Mouse (Mus musculus): ENCODE results near the gene Scml4. TPM values are rescaled to one million over a fixed set of nuclear protein-coding genes. Genes with fewer than 3 reads are reported as not detected.

Scml4 gene
- polyA plus RNA-seq, 1 experiment from 2014 or later: 1.3 TPM

DNA sequence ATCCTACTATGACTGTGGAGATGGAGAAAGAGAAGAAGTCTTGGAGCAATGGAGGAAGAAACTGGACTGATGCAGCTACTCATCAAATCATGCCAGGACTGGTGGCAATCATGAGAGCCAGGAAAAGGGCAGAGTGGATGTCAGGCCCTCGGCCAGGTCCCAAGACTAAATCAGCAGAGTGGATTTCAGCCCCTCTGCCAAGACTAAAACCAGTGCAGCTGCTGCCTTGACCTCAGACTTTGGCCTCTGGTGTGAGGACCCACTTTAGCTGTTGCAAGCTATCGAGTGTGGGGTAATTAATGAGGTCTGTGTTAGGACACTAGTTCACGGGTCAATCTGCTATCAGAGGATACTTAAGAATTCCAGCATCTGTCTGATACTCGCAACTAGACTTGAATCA is 30.2 kb downstream of the Scml4 start:
- WGBS: 58% methylated on average over 4 of the region's 4 CpGs
- no peak overlapping the region for H3K9ac ChIP-seq
- H3K4me3 ChIP-seq: no peak overlapping the region
- no peak for ATAC-seq (ENCODE audit: low FRiP score, low read depth)
- no peak overlapping the region for H3K27ac ChIP-seq
- H3K4me2 ChIP-seq (replicated peaks): no peak overlapping the region
- no peaks in the 10 kb centered on the region for H3K36me3 ChIP-seq
- no peaks in the 10 kb centered on the region for H3K4me1 ChIP-seq
- no peaks in the 10 kb centered on the region for H3K27me3 ChIP-seq
- no peaks in the 10 kb centered on the region for H3K9me3 ChIP-seq

DNA sequence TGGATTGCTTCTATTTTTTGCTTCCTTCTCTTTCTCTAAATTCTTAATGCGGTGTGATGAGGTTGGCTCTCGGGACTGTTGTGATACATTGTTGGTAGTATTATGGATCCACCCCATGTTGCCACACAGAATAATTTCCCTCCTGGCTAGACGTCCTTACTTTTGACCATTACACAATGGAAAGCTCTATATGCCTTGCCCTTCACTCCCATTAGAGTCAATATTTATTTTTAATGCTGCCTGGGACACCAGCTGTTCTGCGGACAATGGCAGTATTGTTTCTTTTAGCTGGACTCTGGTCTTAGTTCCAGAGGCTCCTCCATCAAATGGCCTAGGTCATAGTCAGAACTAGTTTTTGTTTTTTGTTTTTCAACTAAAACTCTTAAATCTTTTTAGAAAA is 32.1 kb downstream of the Scml4 start:
- Histone ChIP-seq H3K36me3 (no peaks in the 10 kb centered on the region), H3K4me1 (no peaks in the 10 kb centered on the region), H3K27ac (no peak overlapping the region), H3K9me3 (no peaks in the 10 kb centered on the region), H3K9ac (no peak overlapping the region), H3K27me3 (no peaks in the 10 kb centered on the region), H3K4me3 (no peak overlapping the region), H3K4me2 (replicated peaks) (no peak overlapping the region)
- WGBS: 65% methylated on average over 4 of the region's 4 CpGs
- ATAC-seq (ENCODE audit: low FRiP score, low read depth): no peak

- H3K9ac ChIP-seq: no peak overlapping the region
- no peaks in the 10 kb centered on the region for H3K9me3 ChIP-seq
- no peaks in the 10 kb centered on the region for H3K4me1 ChIP-seq
- H3K4me3 ChIP-seq: no peak overlapping the region
- H3K36me3 ChIP-seq: no peaks in the 10 kb centered on the region
- ATAC-seq (ENCODE audit: low FRiP score, low read depth): no peak
- H3K27me3 ChIP-seq: no peaks in the 10 kb centered on the region
- no peak overlapping the region for H3K27ac ChIP-seq
- H3K4me2 ChIP-seq (replicated peaks): no peak overlapping the region
- WGBS: 63% methylated on average over 4 of the region's 4 CpGs
These were observed 32.8 kb downstream of the Scml4 start for GRCm38 (mm10) chr10:42892987-42893386.

GRCm38 (mm10) chr10:42893857-42894256 is 33.7 kb downstream of the Scml4 start:
- no peak overlapping the region for H3K9ac ChIP-seq
- no peak overlapping the region for H3K27ac ChIP-seq
- WGBS: 79% methylated on average over 8 of the region's 8 CpGs
- no peak overlapping the region for H3K4me3 ChIP-seq
- no peak for ATAC-seq (ENCODE audit: low FRiP score, low read depth)
- H3K27me3 ChIP-seq: no peaks in the 10 kb centered on the region
- H3K36me3 ChIP-seq: no peaks in the 10 kb centered on the region
- H3K4me2 ChIP-seq (replicated peaks): no peak overlapping the region
- no peaks in the 10 kb centered on the region for H3K4me1 ChIP-seq
- H3K9me3 ChIP-seq: no peaks in the 10 kb centered on the region

GRCm38 (mm10) chr10:42894263-42894662 is 34.1 kb downstream of the Scml4 start:
- Histone ChIP-seq H3K36me3 (no peaks in the 10 kb centered on the region), H3K9me3 (no peaks in the 10 kb centered on the region), H3K9ac (no peak overlapping the region), H3K27ac (no peak overlapping the region), H3K27me3 (no peaks in the 10 kb centered on the region), H3K4me3 (no peak overlapping the region), H3K4me1 (no peaks in the 10 kb centered on the region), H3K4me2 (replicated peaks) (no peak overlapping the region)
- ATAC-seq (ENCODE audit: low FRiP score, low read depth): no peak
- 84% methylated on average over 3 of the region's 3 CpGs for WGBS

DNA sequence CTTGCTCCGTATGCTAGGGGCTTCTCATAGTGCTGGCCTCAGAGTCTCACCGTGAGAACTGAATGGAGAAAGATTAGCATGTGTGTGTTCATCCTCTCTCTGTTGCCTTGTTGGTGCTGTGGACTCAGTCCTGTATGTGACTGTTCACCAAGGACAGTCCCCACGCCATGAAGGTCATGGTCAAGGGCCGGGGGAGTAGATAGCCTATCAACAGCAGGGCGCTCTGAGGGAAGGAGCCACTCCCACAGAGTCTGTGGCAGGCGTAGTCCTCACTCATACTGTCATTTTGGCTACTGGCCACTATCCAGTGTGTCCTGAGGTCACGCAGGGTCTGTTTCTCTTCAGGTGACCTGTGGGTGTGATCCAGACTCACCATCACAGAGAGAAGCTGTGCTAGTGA is 34.5 kb downstream of the Scml4 start:
- Histone ChIP-seq H3K4me3 (no peak overlapping the region), H3K9ac (no peak overlapping the region), H3K27me3 (no peaks in the 10 kb centered on the region), H3K4me1 (no peaks in the 10 kb centered on the region), H3K36me3 (no peaks in the 10 kb centered on the region), H3K4me2 (replicated peaks) (no peak overlapping the region), H3K9me3 (no peaks in the 10 kb centered on the region), H3K27ac (no peak overlapping the region)
- ATAC-seq (ENCODE audit: low FRiP score, low read depth): no peak
- WGBS: 79% methylated on average over 7 of the region's 7 CpGs

DNA sequence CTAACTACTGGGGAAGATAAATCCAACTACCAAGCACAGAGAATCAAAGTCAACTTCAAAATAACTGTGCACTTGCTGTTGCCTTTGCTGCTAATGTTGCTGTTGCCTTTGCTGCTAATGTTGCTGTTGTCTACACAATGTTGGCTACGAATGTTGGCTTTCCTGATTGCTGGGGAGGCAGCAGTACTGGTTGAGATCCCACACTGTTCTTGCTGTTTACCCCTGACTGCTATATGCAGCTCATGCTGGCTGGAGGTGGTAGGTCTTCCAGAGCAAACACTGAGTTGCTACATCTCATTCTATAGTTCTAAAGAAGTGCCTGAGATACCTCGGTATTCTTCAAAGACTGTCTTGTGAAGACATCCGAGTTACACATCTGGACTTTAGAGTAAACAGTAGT is 36.5 kb downstream of the Scml4 start:
- Histone ChIP-seq H3K36me3 (no peaks in the 10 kb centered on the region), H3K27ac (no peak overlapping the region), H3K27me3 (no peaks in the 10 kb centered on the region), H3K4me3 (no peak overlapping the region), H3K9me3 (no peaks in the 10 kb centered on the region), H3K4me1 (no peaks in the 10 kb centered on the region), H3K4me2 (replicated peaks) (no peak overlapping the region), H3K9ac (no peak overlapping the region)
- no peak for ATAC-seq (ENCODE audit: low FRiP score, low read depth)
- WGBS: 84% methylated on average over 3 of the region's 3 CpGs

- H3K4me3 ChIP-seq: no peak overlapping the region
- ATAC-seq (ENCODE audit: low FRiP score, low read depth): no peak
- no peak overlapping the region for H3K27ac ChIP-seq
- H3K4me1 ChIP-seq: no peaks in the 10 kb centered on the region
- no peak overlapping the region for H3K9ac ChIP-seq
- no peaks in the 10 kb centered on the region for H3K9me3 ChIP-seq
- H3K27me3 ChIP-seq: no peaks in the 10 kb centered on the region
- H3K4me2 ChIP-seq (replicated peaks): no peak overlapping the region
- H3K36me3 ChIP-seq: no peaks in the 10 kb centered on the region
- 75% methylated on average over 4 of the region's 4 CpGs for WGBS
These were observed 37.0 kb downstream of the Scml4 start for GRCm38 (mm10) chr10:42897166-42897565.

DNA sequence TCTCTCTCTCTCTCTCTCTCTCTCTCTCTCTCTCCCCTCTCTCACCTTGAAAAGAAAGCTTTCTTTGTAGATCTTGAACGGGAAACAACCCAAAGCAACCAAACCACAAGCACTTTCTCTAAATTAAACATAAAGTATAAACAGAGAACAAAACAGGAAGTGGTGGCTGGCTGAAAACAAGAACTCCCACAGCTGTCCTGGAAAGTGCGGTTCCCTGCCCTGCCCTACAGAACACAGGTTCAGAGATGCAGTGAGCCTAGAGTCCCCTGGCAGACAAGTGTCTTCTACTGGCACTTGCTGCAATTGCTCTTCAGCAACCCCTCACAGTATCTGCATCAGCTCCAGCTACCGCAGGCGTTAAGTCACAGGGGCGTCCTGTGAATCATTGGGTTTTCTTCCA is 37.5 kb downstream of the Scml4 start:
- H3K27ac ChIP-seq: no peak overlapping the region
- 73% methylated on average over 5 of the region's 5 CpGs for WGBS
- ATAC-seq (ENCODE audit: low FRiP score, low read depth): no peak

GRCm38 (mm10) chr10:42901361-42901760 is 41.2 kb downstream of the Scml4 start:
- no peak for ATAC-seq (ENCODE audit: low FRiP score, low read depth)

More for the DNA sequence above, 37.5 kb downstream of the Scml4 start:
- Histone ChIP-seq H3K9me3 (no peaks in the 10 kb centered on the region), H3K36me3 (no peaks in the 10 kb centered on the region), H3K4me3 (no peak overlapping the region), H3K27me3 (no peaks in the 10 kb centered on the region), H3K4me2 (replicated peaks) (no peak overlapping the region), H3K9ac (no peak overlapping the region), H3K4me1 (no peaks in the 10 kb centered on the region)

GRCm38 (mm10) chr10:42903054-42903453 is 42.9 kb downstream of the Scml4 start:
- H3K4me3 ChIP-seq: no peak overlapping the region
- H3K27me3 ChIP-seq: no peaks in the 10 kb centered on the region
- no peak overlapping the region for H3K9ac ChIP-seq
- 81% methylated on average over 1 of the region's 1 CpGs for WGBS
- H3K4me2 ChIP-seq (replicated peaks): no peak overlapping the region
- no peaks in the 10 kb centered on the region for H3K9me3 ChIP-seq
- H3K27ac ChIP-seq: no peak overlapping the region
- no peaks in the 10 kb centered on the region for H3K36me3 ChIP-seq
- H3K4me1 ChIP-seq: no peaks in the 10 kb centered on the region
- no peak for ATAC-seq (ENCODE audit: low FRiP score, low read depth)

More at GRCm38 (mm10) chr10:42901361-42901760, 41.2 kb downstream of the Scml4 start:
- no peak overlapping the region for H3K27ac ChIP-seq
- WGBS: 76% methylated on average over 4 of the region's 4 CpGs
- no peaks in the 10 kb centered on the region for H3K4me1 ChIP-seq
- H3K9me3 ChIP-seq: no peaks in the 10 kb centered on the region
- no peaks in the 10 kb centered on the region for H3K27me3 ChIP-seq
- no peak overlapping the region for H3K4me2 ChIP-seq (replicated peaks)
- H3K9ac ChIP-seq: no peak overlapping the region
- H3K36me3 ChIP-seq: no peaks in the 10 kb centered on the region
- no peak overlapping the region for H3K4me3 ChIP-seq

DNA sequence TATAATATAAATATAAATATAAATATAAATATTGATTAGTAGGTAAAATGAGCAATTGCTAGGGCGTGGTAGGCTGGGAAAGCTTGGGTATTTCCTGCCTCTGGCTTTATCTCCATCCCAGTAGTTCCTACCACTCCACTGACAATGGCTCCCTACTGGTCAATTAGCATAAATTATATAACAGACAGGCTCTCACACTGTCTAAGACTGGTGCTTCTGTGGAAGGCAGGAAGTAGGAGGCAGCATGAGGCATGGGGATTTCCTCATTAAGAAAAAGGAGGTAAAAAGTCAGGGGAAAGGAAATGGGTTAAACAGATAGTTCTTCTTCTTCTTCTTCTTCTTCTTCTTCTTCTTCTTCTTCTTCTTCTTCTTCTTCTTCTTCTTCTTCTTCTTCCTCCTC is 48.4 kb downstream of the Scml4 start:
- no peak for ATAC-seq (ENCODE audit: low FRiP score, low read depth)
- Histone ChIP-seq H3K27me3 (no peaks in the 10 kb centered on the region), H3K9ac (no peak overlapping the region), H3K9me3 (no peaks in the 10 kb centered on the region), H3K27ac (no peak overlapping the region), H3K4me2 (replicated peaks) (no peak overlapping the region), H3K36me3 (no peaks in the 10 kb centered on the region), H3K4me3 (no peak overlapping the region), H3K4me1 (peaks cover 5% of the 10 kb centered on the region)
- 88% methylated on average over 1 of the region's 1 CpGs for WGBS

GRCm38 (mm10) chr10:42910567-42910966 is 50.4 kb downstream of the Scml4 start:
- no peak overlapping the region for H3K27ac ChIP-seq
- no peak overlapping the region for H3K9ac ChIP-seq
- no peaks in the 10 kb centered on the region for H3K27me3 ChIP-seq
- ATAC-seq (ENCODE audit: low FRiP score, low read depth): no peak
- WGBS: 23% methylated on average over 4 of the region's 4 CpGs
- H3K4me3 ChIP-seq: no peak overlapping the region
- peaks cover 13% of the 10 kb centered on the region for H3K4me1 ChIP-seq
- no peaks in the 10 kb centered on the region for H3K36me3 ChIP-seq
- no peak overlapping the region for H3K4me2 ChIP-seq (replicated peaks)
- H3K9me3 ChIP-seq: no peaks in the 10 kb centered on the region

Data from limb, embryonic 13.5 days (tissue).